Mouse (Mus musculus): ENCODE measurements at regions not wholly inside any gene's neighbourhood (a gene's known extent, or its start where the extent isn't known, plus 50 kb on each side); places are given as distances from the start of the nearest gene placed in this dataset.

DNA sequence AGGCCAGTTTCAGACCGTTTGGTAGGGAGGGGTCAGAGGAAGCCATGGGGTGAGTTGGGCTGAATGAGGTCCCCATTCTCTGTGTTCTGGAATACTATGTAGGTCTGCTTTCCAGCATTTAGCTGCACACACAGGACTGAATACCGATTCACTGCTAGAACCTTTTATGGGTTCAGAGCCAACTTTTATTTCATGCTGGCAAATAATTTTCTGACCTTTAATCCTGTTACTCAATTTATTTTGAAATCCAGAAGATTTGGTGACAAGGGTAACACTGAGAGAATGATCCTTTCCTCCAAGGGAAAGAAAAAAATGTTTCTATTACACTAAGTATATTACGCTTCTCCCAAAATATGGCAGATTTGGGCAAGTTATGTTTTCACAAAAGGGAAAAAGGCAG lies 380.6 kb upstream of the Adamts9 start:
- H3K9me3 ChIP-seq (ENCODE audit: control insufficient read depth, low read length), result no peaks in the 10 kb centered on the region
- ATAC-seq, result no peak
- H3K36me3 ChIP-seq (ENCODE audit: control insufficient read depth, insufficient read depth), result no peaks in the 10 kb centered on the region
- no peak overlapping the region for H3K27ac ChIP-seq (ENCODE audit: low read length)
- H3K4me3 ChIP-seq (replicated peaks; ENCODE audit: low read length), result no peak overlapping the region
- no peak overlapping the region for H3K9ac ChIP-seq (replicated peaks; ENCODE audit: low read depth, low read length)
- H3K4me2 ChIP-seq (ENCODE audit: low read length), result no peak overlapping the region
- H3K27me3 ChIP-seq (replicated peaks; ENCODE audit: control insufficient read depth, insufficient read depth, low read length), result no peaks in the 10 kb centered on the region
- 75% methylated on average over 3 of the region's 3 CpGs for WGBS
- H3K4me1 ChIP-seq (replicated peaks; ENCODE audit: control insufficient read depth, insufficient read depth, low read length), result no peaks in the 10 kb centered on the region

DNA sequence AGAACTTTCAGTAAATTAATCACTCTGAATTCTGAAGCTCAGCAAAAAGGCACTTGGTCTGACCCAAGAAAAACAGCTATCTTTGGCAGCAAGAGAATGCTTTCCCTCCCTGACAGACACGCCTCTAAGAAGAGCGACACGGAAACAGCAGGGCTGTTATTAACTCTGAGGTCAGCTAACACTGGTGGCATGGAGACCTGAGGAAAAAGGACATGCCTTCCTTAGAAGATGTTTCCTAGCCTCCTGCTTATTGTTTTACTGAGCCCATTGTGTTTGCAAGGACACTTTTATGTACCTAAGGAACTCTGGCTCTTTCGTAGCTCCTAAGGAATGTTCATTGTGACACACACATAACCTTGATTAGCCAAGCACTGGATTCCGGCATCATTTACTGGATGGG lies 371.3 kb upstream of the Adamts9 start:
- no peaks in the 10 kb centered on the region for H3K4me1 ChIP-seq (replicated peaks; ENCODE audit: control insufficient read depth, insufficient read depth, low read length)
- no peaks in the 10 kb centered on the region for H3K9me3 ChIP-seq (ENCODE audit: control insufficient read depth, low read length)
- no peak overlapping the region for H3K4me2 ChIP-seq (ENCODE audit: low read length)
- no peak for ATAC-seq
- H3K9ac ChIP-seq (replicated peaks; ENCODE audit: low read depth, low read length), result no peak overlapping the region
- no peak overlapping the region for H3K27ac ChIP-seq (ENCODE audit: low read length)
- no peaks in the 10 kb centered on the region for H3K27me3 ChIP-seq (replicated peaks; ENCODE audit: control insufficient read depth, insufficient read depth, low read length)
- no peak overlapping the region for H3K4me3 ChIP-seq (replicated peaks; ENCODE audit: low read length)
- no peaks in the 10 kb centered on the region for H3K36me3 ChIP-seq (ENCODE audit: control insufficient read depth, insufficient read depth)
- 70% methylated on average over 5 of the region's 5 CpGs for WGBS

DNA sequence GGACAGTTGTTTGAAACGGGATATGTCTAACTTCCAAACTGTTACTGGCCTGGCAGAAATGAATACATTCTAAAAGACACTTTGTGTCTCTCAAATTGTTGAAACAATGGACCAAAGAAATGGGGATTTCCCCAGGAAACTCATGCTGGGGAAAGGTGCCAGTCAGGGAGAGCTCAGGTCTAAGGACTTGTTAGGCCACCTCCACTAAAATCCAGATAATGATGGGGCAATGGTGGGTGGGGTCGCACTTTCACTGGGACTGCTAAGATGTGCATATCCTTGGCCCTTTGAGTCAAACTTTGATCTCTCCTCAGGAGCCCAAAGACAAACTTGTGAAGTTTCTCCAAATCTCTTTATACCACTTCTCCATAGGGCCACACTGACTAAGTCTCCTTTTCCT lies 361.9 kb upstream of the Adamts9 start:
- Histone ChIP-seq H3K9ac (replicated peaks; ENCODE audit: low read depth, low read length) (no peak overlapping the region), H3K4me2 (ENCODE audit: low read length) (no peak overlapping the region), H3K9me3 (ENCODE audit: control insufficient read depth, low read length) (no peaks in the 10 kb centered on the region), H3K4me1 (replicated peaks; ENCODE audit: control insufficient read depth, insufficient read depth, low read length) (no peaks in the 10 kb centered on the region), H3K27ac (ENCODE audit: low read length) (no peak overlapping the region), H3K27me3 (replicated peaks; ENCODE audit: control insufficient read depth, insufficient read depth, low read length) (no peaks in the 10 kb centered on the region), H3K36me3 (ENCODE audit: control insufficient read depth, insufficient read depth) (no peaks in the 10 kb centered on the region), H3K4me3 (replicated peaks; ENCODE audit: low read length) (no peak overlapping the region)
- whole genome bisulfite sequencing, result 54% methylated on average over 2 of the region's 2 CpGs
- ATAC-seq, result no peak

DNA sequence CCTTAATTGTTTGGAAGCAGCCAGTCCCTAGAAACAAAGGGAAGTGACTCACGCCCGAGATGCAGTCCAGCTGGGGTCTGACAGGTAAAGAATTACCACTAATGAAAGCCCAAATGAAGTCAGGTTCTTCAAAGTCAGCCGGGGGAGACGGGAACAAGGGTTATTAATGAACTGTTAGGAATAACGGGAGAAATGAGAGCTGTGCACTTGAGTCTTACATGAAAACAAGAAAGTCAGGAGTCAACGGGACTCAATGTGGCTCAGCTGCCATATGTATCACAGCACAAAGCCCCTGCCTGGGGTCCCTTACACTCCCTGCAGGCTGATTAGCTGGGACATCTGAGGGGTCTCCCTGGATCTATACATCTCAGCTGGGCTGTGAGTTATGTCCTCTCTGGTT lies 354.7 kb upstream of the Adamts9 start:
- Histone ChIP-seq H3K4me1 (replicated peaks; ENCODE audit: control insufficient read depth, insufficient read depth, low read length) (no peaks in the 10 kb centered on the region), H3K27me3 (replicated peaks; ENCODE audit: control insufficient read depth, insufficient read depth, low read length) (no peaks in the 10 kb centered on the region)
- WGBS, result 20% methylated on average over 6 of the region's 6 CpGs

DNA sequence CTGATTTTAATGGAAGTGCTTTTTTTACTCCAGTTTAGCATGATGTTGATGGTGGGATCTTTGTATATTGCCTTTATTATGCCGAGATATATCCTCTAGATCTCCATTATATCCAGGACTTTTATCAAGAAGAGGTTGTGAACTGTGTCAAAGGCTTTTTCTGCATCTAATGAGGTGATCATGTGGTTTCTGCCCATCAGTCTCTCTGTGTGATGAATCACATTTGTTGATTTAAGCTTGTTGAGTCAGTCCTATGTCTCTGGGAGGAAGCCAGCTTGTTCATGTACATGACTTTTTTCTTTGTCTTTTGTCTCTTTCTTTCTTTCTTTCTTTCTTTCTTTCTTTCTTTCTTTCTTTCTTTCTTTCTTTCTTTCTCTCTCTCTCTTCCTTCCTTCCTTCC lies 348.4 kb upstream of the Adamts9 start:
- Histone ChIP-seq H3K27ac (ENCODE audit: low read length) (no peak overlapping the region), H3K9ac (replicated peaks; ENCODE audit: low read depth, low read length) (no peak overlapping the region), H3K4me1 (replicated peaks; ENCODE audit: control insufficient read depth, insufficient read depth, low read length) (no peaks in the 10 kb centered on the region), H3K27me3 (replicated peaks; ENCODE audit: control insufficient read depth, insufficient read depth, low read length) (no peaks in the 10 kb centered on the region), H3K4me3 (replicated peaks; ENCODE audit: low read length) (no peak overlapping the region), H3K4me2 (ENCODE audit: low read length) (no peak overlapping the region), H3K9me3 (ENCODE audit: control insufficient read depth, low read length) (no peaks in the 10 kb centered on the region; the same call in 1 of the 2 replicates), H3K36me3 (ENCODE audit: control insufficient read depth, insufficient read depth) (no peaks in the 10 kb centered on the region)
- WGBS, result 78% methylated on average over 1 of the region's 1 CpGs
- no peak for ATAC-seq

More for the DNA sequence above, 354.7 kb upstream of the Adamts9 start:
- Histone ChIP-seq H3K9me3 (ENCODE audit: control insufficient read depth, low read length) (no peaks in the 10 kb centered on the region; the same call in 1 of the 2 replicates), H3K9ac (replicated peaks; ENCODE audit: low read depth, low read length) (no peak overlapping the region), H3K36me3 (ENCODE audit: control insufficient read depth, insufficient read depth) (no peaks in the 10 kb centered on the region), H3K27ac (ENCODE audit: low read length) (no peak overlapping the region), H3K4me3 (replicated peaks; ENCODE audit: low read length) (no peak overlapping the region), H3K4me2 (ENCODE audit: low read length) (no peak overlapping the region)
- no peak for ATAC-seq

DNA sequence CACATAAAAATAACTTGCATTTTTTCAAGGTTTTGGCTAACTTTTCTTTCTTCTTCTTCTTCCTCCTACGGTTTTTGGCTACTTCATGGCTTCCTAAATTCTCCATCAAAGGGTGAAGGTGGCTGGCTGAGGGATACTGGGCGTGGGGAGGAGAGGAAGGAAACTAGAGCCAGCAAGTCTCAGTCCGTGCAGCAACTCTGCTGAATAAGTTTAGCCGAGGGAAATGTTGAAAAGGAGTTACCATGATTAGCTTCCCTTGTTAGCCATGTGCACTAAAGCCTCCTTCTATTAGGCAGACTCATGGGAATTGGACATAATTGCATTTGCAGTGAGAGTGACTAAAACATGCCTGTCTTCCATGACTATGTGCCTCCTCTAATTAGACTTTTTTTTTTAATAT lies 345.1 kb upstream of the Adamts9 start:
- Histone ChIP-seq H3K9me3 (ENCODE audit: control insufficient read depth, low read length) (no peaks in the 10 kb centered on the region), H3K4me3 (replicated peaks; ENCODE audit: low read length) (no peak overlapping the region), H3K27me3 (replicated peaks; ENCODE audit: control insufficient read depth, insufficient read depth, low read length) (no peaks in the 10 kb centered on the region), H3K27ac (ENCODE audit: low read length) (no peak overlapping the region), H3K9ac (replicated peaks; ENCODE audit: low read depth, low read length) (no peak overlapping the region), H3K4me2 (ENCODE audit: low read length) (no peak overlapping the region), H3K4me1 (replicated peaks; ENCODE audit: control insufficient read depth, insufficient read depth, low read length) (no peaks in the 10 kb centered on the region), H3K36me3 (ENCODE audit: control insufficient read depth, insufficient read depth) (no peaks in the 10 kb centered on the region)
- 47% methylated on average over 4 of the region's 4 CpGs for WGBS
- no peak for ATAC-seq

DNA sequence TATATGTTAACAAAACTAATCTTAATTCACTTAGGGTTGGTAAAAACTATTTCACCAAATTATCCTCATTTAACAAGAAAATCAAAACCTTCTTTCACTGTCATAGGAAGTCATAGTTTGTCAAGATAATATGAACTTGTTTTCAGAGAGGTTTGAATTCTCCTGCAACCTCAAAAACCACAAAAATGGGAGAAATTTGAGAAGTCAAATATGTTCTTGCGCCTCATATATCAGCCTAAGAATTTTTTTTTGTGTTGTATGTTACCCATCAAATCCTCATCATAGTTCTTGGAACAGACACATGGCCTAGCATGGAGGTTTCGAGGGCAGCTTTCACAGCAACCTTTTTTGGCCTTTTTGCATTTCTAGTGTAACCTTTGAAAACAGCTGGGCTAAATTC lies 342.5 kb upstream of the Adamts9 start:
- Histone ChIP-seq H3K9ac (replicated peaks; ENCODE audit: low read depth, low read length) (no peak overlapping the region), H3K27me3 (replicated peaks; ENCODE audit: control insufficient read depth, insufficient read depth, low read length) (no peaks in the 10 kb centered on the region), H3K36me3 (ENCODE audit: control insufficient read depth, insufficient read depth) (no peaks in the 10 kb centered on the region), H3K27ac (ENCODE audit: low read length) (no peak overlapping the region), H3K4me2 (ENCODE audit: low read length) (no peak overlapping the region), H3K4me3 (replicated peaks; ENCODE audit: low read length) (no peak overlapping the region), H3K4me1 (replicated peaks; ENCODE audit: control insufficient read depth, insufficient read depth, low read length) (0 out of 2 replicates have a peak, but pooled peaks cover 2% of the 10 kb centered on the region), H3K9me3 (ENCODE audit: control insufficient read depth, low read length) (no peaks in the 10 kb centered on the region)
- ATAC-seq, result no peak
- WGBS, result 97% methylated on average over 2 of the region's 2 CpGs

DNA sequence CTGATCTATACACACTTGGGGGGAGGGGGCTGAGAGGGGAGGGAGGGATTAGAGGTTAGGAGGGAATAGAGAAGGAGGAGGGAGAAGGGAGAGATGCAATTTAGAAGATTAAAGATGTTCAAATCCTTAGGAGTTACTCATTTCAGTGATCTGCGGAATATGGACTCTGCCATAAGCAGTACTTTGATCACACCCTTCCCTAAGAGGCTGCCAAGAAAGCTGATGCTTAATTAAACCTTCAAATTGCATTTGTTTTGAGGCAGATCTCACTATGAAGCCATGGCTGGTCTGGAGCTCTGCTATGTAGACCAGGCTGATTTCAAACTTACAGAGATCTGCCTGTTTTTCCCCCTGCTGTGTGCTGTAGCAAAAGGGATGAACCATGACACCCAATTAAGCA lies 338.2 kb upstream of the Adamts9 start:
- Histone ChIP-seq H3K9ac (replicated peaks; ENCODE audit: low read depth, low read length) (no peak overlapping the region), H3K27me3 (replicated peaks; ENCODE audit: control insufficient read depth, insufficient read depth, low read length) (no peaks in the 10 kb centered on the region), H3K4me3 (replicated peaks; ENCODE audit: low read length) (no peak overlapping the region), H3K9me3 (ENCODE audit: control insufficient read depth, low read length) (no peaks in the 10 kb centered on the region), H3K27ac (ENCODE audit: low read length) (no peak overlapping the region), H3K4me1 (replicated peaks; ENCODE audit: control insufficient read depth, insufficient read depth, low read length) (0 out of 2 replicates have a peak, but pooled peaks cover 2% of the 10 kb centered on the region), H3K36me3 (ENCODE audit: control insufficient read depth, insufficient read depth) (no peaks in the 10 kb centered on the region), H3K4me2 (ENCODE audit: low read length) (no peak overlapping the region)
- no peak for ATAC-seq
- 57% methylated on average over 1 of the region's 1 CpGs for WGBS

DNA sequence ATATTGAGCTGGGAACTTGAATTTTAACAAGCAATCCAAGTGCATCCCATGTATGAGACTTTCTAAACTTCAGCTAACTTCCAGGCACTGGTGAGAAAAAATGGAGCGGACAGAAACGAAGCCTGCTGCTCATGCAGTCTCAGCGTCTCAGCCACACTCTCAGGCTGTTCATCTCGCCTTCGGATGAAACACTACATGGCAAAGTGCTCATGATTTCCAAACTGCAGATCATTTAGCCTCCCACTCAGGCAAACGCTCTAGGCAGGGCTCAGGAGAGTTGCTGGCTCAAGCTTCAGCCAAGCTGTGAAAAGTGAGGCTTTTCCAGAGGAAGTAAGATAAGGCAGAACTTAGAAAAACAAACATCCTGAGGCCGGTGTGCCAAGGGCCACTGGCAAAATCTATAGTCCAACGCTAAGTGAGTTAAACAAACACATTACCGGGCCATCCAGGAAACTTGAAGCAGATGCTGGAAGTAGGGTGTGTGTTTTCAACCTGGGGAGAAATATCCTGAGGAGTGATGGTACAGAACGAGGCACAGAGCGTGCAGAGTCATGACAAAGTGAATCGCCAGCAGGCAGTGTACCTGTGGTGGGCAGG lies 330.7 kb upstream of the Adamts9 start:
- Histone ChIP-seq H3K27ac (ENCODE audit: low read length) (no peak overlapping the region), H3K27me3 (replicated peaks; ENCODE audit: control insufficient read depth, insufficient read depth, low read length) (no peaks in the 10 kb centered on the region), H3K4me2 (ENCODE audit: low read length) (no peak overlapping the region), H3K9ac (replicated peaks; ENCODE audit: low read depth, low read length) (no peak overlapping the region), H3K9me3 (ENCODE audit: control insufficient read depth, low read length) (no peaks in the 10 kb centered on the region), H3K4me1 (replicated peaks; ENCODE audit: control insufficient read depth, insufficient read depth, low read length) (no peaks in the 10 kb centered on the region), H3K4me3 (replicated peaks; ENCODE audit: low read length) (no peak overlapping the region), H3K36me3 (ENCODE audit: control insufficient read depth, insufficient read depth) (no peaks in the 10 kb centered on the region)
- 88% methylated on average over 12 of the region's 12 CpGs for WGBS
- ATAC-seq, result no peak

DNA sequence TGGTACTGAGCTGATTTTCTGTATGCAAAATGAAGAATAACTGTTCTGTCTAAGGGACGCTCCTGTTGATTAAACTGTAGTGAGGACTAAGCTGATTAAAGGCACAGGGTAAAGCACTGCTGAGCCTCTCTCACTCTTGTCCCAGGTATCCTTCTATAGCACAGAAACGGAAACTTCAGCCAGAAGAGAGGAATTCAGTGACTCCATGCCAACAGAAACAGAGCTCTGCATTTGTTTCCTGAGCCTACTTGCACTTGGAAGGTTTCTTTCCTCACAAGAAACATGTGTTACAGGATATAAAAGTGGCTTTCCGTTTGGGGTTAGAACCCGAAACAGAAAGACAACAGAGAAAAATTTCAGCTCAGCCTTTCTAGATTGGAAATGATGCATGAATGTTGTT lies 328.9 kb upstream of the Adamts9 start:
- Histone ChIP-seq H3K4me2 (ENCODE audit: low read length) (no peak overlapping the region), H3K9ac (replicated peaks; ENCODE audit: low read depth, low read length) (no peak overlapping the region), H3K4me3 (replicated peaks; ENCODE audit: low read length) (no peak overlapping the region), H3K27ac (ENCODE audit: low read length) (no peak overlapping the region), H3K27me3 (replicated peaks; ENCODE audit: control insufficient read depth, insufficient read depth, low read length) (no peaks in the 10 kb centered on the region), H3K36me3 (ENCODE audit: control insufficient read depth, insufficient read depth) (no peaks in the 10 kb centered on the region), H3K4me1 (replicated peaks; ENCODE audit: control insufficient read depth, insufficient read depth, low read length) (no peaks in the 10 kb centered on the region), H3K9me3 (ENCODE audit: control insufficient read depth, low read length) (no peaks in the 10 kb centered on the region)
- whole genome bisulfite sequencing, result 62% methylated on average over 4 of the region's 4 CpGs
- ATAC-seq, result no peak
